Mouse (Mus musculus) hindbrain, postnatal 0 days (tissue): ENCODE measurements at regions not wholly inside any gene's neighbourhood (a gene's known extent, or its start where the extent isn't known, plus 50 kb on each side); places are given as distances from the start of the nearest gene placed in this dataset.

Experiments used
- ATAC-seq: fragments of 200-750 bp; cut with Nextera tagmentation; 2 replicates; pipeline ENCODE4 v1.8.0; 2017; ENCODE audit warnings: mild to moderate bottlenecking, moderate TSS enrichment, moderate library complexity
- DNase-seq: peaks from one replicate; pipeline ENCODE4 v3.0.0-alpha.2; 2015; ENCODE audit warnings: low spot score
- H3K27ac ChIP-seq: fragments of 300-500 bp; sonication (generic); 2 replicates; pipeline ENCODE4 v1.5.1; 2014; ENCODE audit warnings: mild to moderate bottlenecking
- H3K27me3 ChIP-seq: fragments of 300-500 bp; sonication (generic); 2 replicates; pipeline ENCODE4 v1.6.1; 2014; ENCODE audit warnings: low read length, mixed read lengths; ENCODE audit not compliant: insufficient read depth
- H3K36me3 ChIP-seq: fragments of 300-500 bp; sonication (generic); 2 replicates; pipeline ENCODE4 v1.6.1; 2014; ENCODE audit warnings: low read length, mixed read lengths; ENCODE audit not compliant: insufficient read depth
- H3K4me1 ChIP-seq: fragments of 300-500 bp; sonication (generic); 2 replicates; pipeline ENCODE4 v1.6.1; 2014; ENCODE audit warnings: antibody characterized with exemption, low read length, mixed read lengths; ENCODE audit not compliant: insufficient read depth
- H3K4me2 ChIP-seq: fragments of 300-500 bp; sonication (generic); 2 replicates; pipeline ENCODE4 v1.6.1; 2014; ENCODE audit warnings: low read depth, mild to moderate bottlenecking, low read length, moderate library complexity, mixed read lengths
- H3K4me3 ChIP-seq: fragments of 300-500 bp; sonication (generic); 2 replicates; pipeline ENCODE4 v1.5.1; 2014; ENCODE audit warnings: low read length
- H3K9ac ChIP-seq: fragments of 300-500 bp; sonication (generic); replicated peaks from 2 replicates; pipeline ENCODE4 v1.6.1; 2014; ENCODE audit warnings: mild to moderate bottlenecking, low read length, moderate library complexity, mixed read lengths
- H3K9me3 ChIP-seq: fragments of 300-500 bp; sonication (generic); 2 replicates; pipeline ENCODE4 v1.6.1; 2016; ENCODE audit warnings: low read length, mixed read lengths
- CTCF ChIP-seq: IDR thresholded peaks from 2 replicates; pipeline ENCODE4 v1.5.1; 2016; ENCODE audit warnings: antibody characterized with exemption, control low read depth, low read depth
- WGBS: fragments of 180-500 bp; shearing (Covaris S2); extraction: QIAGEN DNeasy Blood & Tissue Kit; methylation state at CpG from one replicate; pipeline ENCODE4 v1.1.7; 2014; 5-methylcytosine and 5-hydroxymethylcytosine counted together

- no peak overlapping the region for H3K4me2 ChIP-seq
- H3K4me1 ChIP-seq, result no peaks in the 10 kb centered on the region
- DNase-seq (peak; percentile 33), ATAC-seq (peak; percentile 75)
- peak overlapping the region; percentile 1; the same call in 1 of the 2 replicates for H3K27ac ChIP-seq
- no peaks in the 10 kb centered on the region for H3K36me3 ChIP-seq
- H3K9ac ChIP-seq, result no peak overlapping the region
- no peak for TF ChIP-seq CTCF
- 4% methylated on average over 3 of the region's 3 CpGs for WGBS
- no peaks in the 10 kb centered on the region for H3K9me3 ChIP-seq
- no peak overlapping the region for H3K4me3 ChIP-seq
- H3K27me3 ChIP-seq, result no peaks in the 10 kb centered on the region
Observed at GRCm38 (mm10) chr16:12884556-12884955, 224.9 kb upstream of the Ercc4 start.

DNA sequence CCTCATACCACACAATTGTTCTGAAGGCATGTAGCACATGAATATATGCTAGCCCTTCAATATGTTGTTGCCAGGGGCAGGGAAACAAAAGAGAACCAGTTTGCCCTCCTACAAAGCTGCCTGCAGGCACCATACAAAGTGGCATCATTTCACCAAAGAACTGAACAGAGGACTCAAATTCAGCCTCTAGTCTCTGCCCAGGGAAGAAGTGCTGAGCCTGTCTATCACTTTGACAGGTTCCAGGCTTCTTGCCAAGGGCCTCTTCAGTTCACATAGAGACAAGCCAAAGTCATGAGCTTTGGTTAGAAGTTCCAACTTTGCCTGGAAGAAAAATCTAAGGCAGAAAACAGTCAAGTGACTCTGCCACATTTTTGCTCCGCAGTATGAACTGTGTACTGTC lies 223.4 kb upstream of the Ercc4 start:
- no peak overlapping the region for H3K4me2 ChIP-seq
- no peak overlapping the region for H3K4me3 ChIP-seq
- DNase-seq, result peak; percentile 76
- ATAC-seq, result peak; percentile 80
- no peaks in the 10 kb centered on the region for H3K4me1 ChIP-seq
- TF ChIP-seq CTCF, result no peak
- no peaks in the 10 kb centered on the region for H3K9me3 ChIP-seq
- WGBS, result 26% methylated on average over 1 of the region's 1 CpGs
- H3K27ac ChIP-seq, result no peak overlapping the region
- H3K36me3 ChIP-seq, result no peaks in the 10 kb centered on the region
- no peaks in the 10 kb centered on the region for H3K27me3 ChIP-seq
- H3K9ac ChIP-seq, result no peak overlapping the region

DNA sequence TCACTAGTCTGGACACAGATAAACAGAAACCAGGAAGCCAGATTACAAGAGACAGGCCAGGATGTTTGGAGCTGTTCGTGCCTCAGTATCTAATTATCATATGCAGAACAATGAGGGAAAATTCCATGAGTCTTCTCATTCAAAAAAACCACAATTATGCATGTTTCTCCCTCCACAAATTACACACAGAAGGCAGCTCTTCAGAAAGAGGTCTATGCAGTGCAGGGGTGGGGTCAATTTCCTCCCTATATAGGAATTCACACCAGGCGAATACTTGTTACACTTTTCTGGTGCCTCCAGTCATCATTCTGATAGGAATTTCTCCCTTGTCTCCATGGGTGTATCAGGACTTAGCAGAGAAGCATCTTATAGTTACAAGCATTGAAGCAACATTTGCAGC lies 222.1 kb upstream of the Ercc4 start:
- no peak overlapping the region for H3K4me2 ChIP-seq
- no peak overlapping the region for H3K9ac ChIP-seq
- H3K4me3 ChIP-seq, result no peak overlapping the region
- ATAC-seq, result no peak
- no peak for TF ChIP-seq CTCF
- no peaks in the 10 kb centered on the region for H3K4me1 ChIP-seq
- no peak for DNase-seq
- no peaks in the 10 kb centered on the region for H3K27me3 ChIP-seq
- WGBS, result 55% methylated on average over 2 of the region's 2 CpGs
- no peaks in the 10 kb centered on the region for H3K36me3 ChIP-seq
- H3K27ac ChIP-seq, result no peak overlapping the region
- no peaks in the 10 kb centered on the region for H3K9me3 ChIP-seq

DNA sequence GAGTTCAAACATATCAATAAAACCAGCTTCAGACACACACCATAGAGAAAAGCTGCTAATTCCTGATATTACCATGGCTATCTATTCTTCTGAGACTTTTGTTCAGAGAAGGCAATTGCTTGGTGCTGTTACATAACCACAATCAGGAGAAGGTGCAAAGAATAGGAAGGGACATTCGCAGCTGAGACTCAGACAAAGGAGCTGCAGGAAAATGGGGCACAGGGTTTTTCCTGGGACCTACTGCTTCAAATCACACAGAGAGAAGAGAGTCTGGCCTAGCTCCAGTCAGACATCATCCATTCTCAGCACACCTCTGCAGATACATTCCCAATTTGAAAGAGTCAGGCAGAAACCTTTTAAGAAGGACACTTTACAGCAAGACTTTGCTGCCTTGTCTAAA lies 219.4 kb upstream of the Ercc4 start:
- Histone ChIP-seq H3K27ac (no peak overlapping the region), H3K4me3 (no peak overlapping the region), H3K4me2 (no peak overlapping the region), H3K36me3 (no peaks in the 10 kb centered on the region), H3K27me3 (no peaks in the 10 kb centered on the region), H3K4me1 (no peaks in the 10 kb centered on the region), H3K9me3 (no peaks in the 10 kb centered on the region), H3K9ac (no peak overlapping the region)
- no peak for TF ChIP-seq CTCF
- ATAC-seq (no peak), DNase-seq (no peak)
- WGBS, result 89% methylated on average over 1 of the region's 1 CpGs

- ATAC-seq, result no peak
- no peak for DNase-seq
- WGBS, result 70% methylated on average over 3 of the region's 3 CpGs
- Histone ChIP-seq H3K9ac (no peak overlapping the region), H3K36me3 (no peaks in the 10 kb centered on the region), H3K9me3 (no peaks in the 10 kb centered on the region), H3K4me1 (no peaks in the 10 kb centered on the region), H3K4me2 (no peak overlapping the region), H3K4me3 (no peak overlapping the region), H3K27me3 (no peaks in the 10 kb centered on the region), H3K27ac (no peak overlapping the region)
- no peak for TF ChIP-seq CTCF
Observed at GRCm38 (mm10) chr16:12890545-12890944, 218.9 kb upstream of the Ercc4 start.

DNA sequence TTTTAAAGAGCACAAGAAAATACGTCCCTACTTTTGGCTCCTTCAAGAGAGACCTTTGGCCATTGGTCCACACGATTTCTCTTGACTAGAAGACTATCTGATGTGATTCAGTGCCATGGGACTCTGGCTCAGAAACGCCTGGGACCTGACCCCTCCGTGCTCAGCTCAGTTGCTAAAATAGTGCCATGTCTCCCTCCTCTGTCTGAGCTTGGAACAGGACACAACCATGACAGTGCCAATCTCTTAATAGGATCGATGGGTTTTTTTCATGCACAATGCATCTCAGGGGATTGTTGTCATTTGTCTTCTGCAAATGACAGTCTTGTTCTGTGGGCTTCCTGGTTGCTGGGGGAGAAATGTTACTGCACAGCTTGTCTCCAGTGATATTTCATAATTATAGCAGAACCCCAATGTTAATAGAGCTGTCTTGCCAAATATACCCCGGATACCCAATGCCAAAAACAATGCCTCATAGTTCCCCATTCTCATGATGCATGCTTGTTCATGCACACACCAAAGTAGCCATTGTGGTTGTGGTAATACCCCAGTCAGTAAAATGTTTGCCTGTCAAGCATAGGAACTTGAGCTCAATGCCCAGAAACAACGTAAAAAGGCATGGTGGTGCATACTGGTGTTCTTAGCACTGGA lies 216.7 kb upstream of the Ercc4 start:
- Histone ChIP-seq H3K4me3 (no peak overlapping the region), H3K27me3 (no peaks in the 10 kb centered on the region), H3K4me1 (no peaks in the 10 kb centered on the region), H3K36me3 (no peaks in the 10 kb centered on the region), H3K9me3 (no peaks in the 10 kb centered on the region), H3K27ac (no peak overlapping the region), H3K9ac (no peak overlapping the region), H3K4me2 (no peak overlapping the region)
- DNase-seq, result peak; percentile 23
- 56% methylated on average over 7 of the region's 7 CpGs for WGBS
- TF ChIP-seq CTCF, result peak; percentile 46
- no peak for ATAC-seq

DNA sequence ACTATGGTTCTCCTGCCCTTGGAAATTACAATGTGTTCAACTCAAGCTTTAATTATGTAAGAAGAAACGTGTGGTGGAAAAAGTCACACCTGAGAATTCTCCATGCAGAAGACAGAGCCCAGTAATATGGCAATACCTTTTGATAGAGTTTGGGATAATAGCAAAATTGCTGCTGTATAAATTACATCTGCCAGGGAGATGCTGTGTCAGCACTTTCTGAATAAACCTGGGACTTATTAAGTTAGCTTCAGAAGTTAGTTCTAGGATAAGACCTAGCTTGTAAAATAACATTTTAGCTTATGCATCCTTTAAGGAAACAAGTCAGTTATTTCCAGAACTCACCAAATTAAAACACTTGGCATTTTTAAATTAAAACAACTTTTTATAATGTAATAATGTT lies 212.2 kb upstream of the Ercc4 start:
- Histone ChIP-seq H3K4me3 (no peak overlapping the region), H3K36me3 (no peaks in the 10 kb centered on the region), H3K27me3 (no peaks in the 10 kb centered on the region), H3K9me3 (no peaks in the 10 kb centered on the region), H3K27ac (no peak overlapping the region), H3K4me1 (no peaks in the 10 kb centered on the region), H3K9ac (no peak overlapping the region), H3K4me2 (no peak overlapping the region)
- 59% methylated on average over 1 of the region's 1 CpGs for WGBS
- no peak for TF ChIP-seq CTCF
- ATAC-seq (no peak), DNase-seq (no peak)
